Mouse (Mus musculus): ENCODE measurements at regions not wholly inside any gene's neighbourhood (a gene's known extent, or its start where the extent isn't known, plus 50 kb on each side); places are given as distances from the start of the nearest gene placed in this dataset.

GRCm38 (mm10) chr3:143806940-143807339 lies 398.1 kb downstream of the Lmo4 start:
- no peak for DNase-seq (ENCODE audit: low spot score in 2 of 2)

GRCm38 (mm10) chr3:143797850-143798249 lies 407.2 kb downstream of the Lmo4 start:
- DNase-seq (ENCODE audit: low spot score in 2 of 2) = no peak

- no peak for DNase-seq (ENCODE audit: low spot score in 2 of 2)
Observed at GRCm38 (mm10) chr3:143790905-143791304, 414.1 kb downstream of the Lmo4 start.

- no peak for DNase-seq (ENCODE audit: low spot score in 2 of 2)
Observed at GRCm38 (mm10) chr3:143789932-143790570, 415.0 kb downstream of the Lmo4 start.

GRCm38 (mm10) chr3:143786889-143787288 lies 418.1 kb downstream of the Lmo4 start:
- DNase-seq (ENCODE audit: low spot score in 2 of 2) = no peak

GRCm38 (mm10) chr3:143784353-143784791 lies 420.6 kb downstream of the Lmo4 start:
- DNase-seq (ENCODE audit: low spot score in 2 of 2) = no peak

- DNase-seq (ENCODE audit: low spot score in 2 of 2) = no peak
Observed at GRCm38 (mm10) chr3:143778161-143778560, 426.9 kb downstream of the Lmo4 start.

GRCm38 (mm10) chr3:143759337-143759736 lies 445.7 kb downstream of the Lmo4 start:
- no peak for DNase-seq (ENCODE audit: low spot score in 2 of 2)

- DNase-seq (ENCODE audit: low spot score in 2 of 2) = no peak
Observed at GRCm38 (mm10) chr3:143753197-143753596, 451.8 kb downstream of the Lmo4 start.

- DNase-seq (ENCODE audit: low spot score in 2 of 2) = no peak
Observed at GRCm38 (mm10) chr3:143752660-143753059, 452.4 kb downstream of the Lmo4 start.

- DNase-seq (ENCODE audit: low spot score in 2 of 2) = no peak
Observed at GRCm38 (mm10) chr3:143750128-143750527, 454.9 kb downstream of the Lmo4 start.

- no peak for DNase-seq (ENCODE audit: low spot score in 2 of 2)
Observed at GRCm38 (mm10) chr3:143743649-143744048, 461.4 kb downstream of the Lmo4 start.

GRCm38 (mm10) chr3:143742786-143743571 lies 462.0 kb downstream of the Lmo4 start:
- DNase-seq (ENCODE audit: low spot score in 2 of 2) = no peak

GRCm38 (mm10) chr3:143738676-143739075 lies 466.3 kb downstream of the Lmo4 start:
- no peak for DNase-seq (ENCODE audit: low spot score in 2 of 2)

- no peak for DNase-seq (ENCODE audit: low spot score in 2 of 2)
Observed at GRCm38 (mm10) chr3:143737844-143738243, 467.2 kb downstream of the Lmo4 start.

GRCm38 (mm10) chr3:143736651-143737398 lies 468.2 kb downstream of the Lmo4 start:
- DNase-seq (ENCODE audit: low spot score in 2 of 2) = no peak

- no peak for DNase-seq (ENCODE audit: low spot score in 2 of 2)
Observed at GRCm38 (mm10) chr3:143734791-143735190, 470.2 kb downstream of the Lmo4 start.

GRCm38 (mm10) chr3:143732966-143733725 lies 471.9 kb downstream of the Lmo4 start:
- DNase-seq (ENCODE audit: low spot score in 2 of 2) = no peak

- no peak for DNase-seq (ENCODE audit: low spot score in 2 of 2)
Observed at GRCm38 (mm10) chr3:143729473-143730076, 475.4 kb downstream of the Lmo4 start.

GRCm38 (mm10) chr3:143722571-143722970 lies 482.4 kb downstream of the Lmo4 start:
- no peak for DNase-seq (ENCODE audit: low spot score in 2 of 2)

GRCm38 (mm10) chr3:143722082-143722481 lies 482.9 kb downstream of the Lmo4 start:
- no peak for DNase-seq (ENCODE audit: low spot score in 2 of 2)
